Mouse (Mus musculus): ENCODE results near the gene H2al1o.
"Not testable (repeated sequence)": the region's sequence is repeated elsewhere in the genome, so short reads cannot be mapped to it uniquely, and the experiment has no call there.

Gene H2al1o

GRCm38 (mm10) chrX:9572309-9572708, at the start of gene H2al1o:
TSS of gene H2al1o (minus strand) at chrX:9572409.
- DNase-seq (ENCODE audit: extremely low spot score, low read depth, low spot score), result not testable (repeated sequence)

DNA sequence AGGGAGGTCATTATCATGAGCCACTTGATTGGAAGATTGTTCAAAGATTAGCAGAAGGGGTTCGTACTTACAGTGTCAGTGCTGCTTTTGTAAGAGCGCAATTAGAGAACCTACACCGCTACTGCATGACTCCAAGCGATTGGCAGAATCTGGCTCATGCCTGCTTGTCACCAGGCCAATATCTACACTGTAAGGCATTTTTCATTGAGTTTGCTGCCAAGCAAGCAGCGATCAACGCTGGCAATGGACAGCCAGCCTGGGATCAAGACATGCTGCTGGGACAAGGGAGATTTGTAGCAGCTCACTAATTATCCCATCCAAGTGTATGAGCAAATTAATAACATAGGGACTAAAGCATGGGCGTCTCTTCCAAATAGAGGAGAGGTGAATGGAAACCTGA, 25.8 kb upstream of the H2al1o start:
- DNase-seq (ENCODE audit: extremely low spot score, low read depth, low spot score), result not testable (repeated sequence)

GRCm38 (mm10) chrX:9536881-9537280, 35.3 kb downstream of the H2al1o start:
- DNase-seq (ENCODE audit: extremely low spot score, low read depth, low spot score), result no peak

Measured in hindlimb bud, embryonic 11.5 days (tissue).